ENCODE assay signal across 8 mouse cellular contexts in genomic region chr4:111687613-111688012, GRCm38 (mm10). TPM values are rescaled to one million over a fixed set of nuclear protein-coding genes. Genes with fewer than 3 reads are reported as not detected.
DNase-seq lines count a peak whose midpoint lies in the region; ATAC-seq and TF ChIP-seq lines count a peak whose summit lies in the region.

No protein-coding gene starts in this region.

- peak; percentile 52 for TF ChIP-seq CTCF in cerebellum, adult 2 months (IDR thresholded peaks at IDR 0.05; ENCODE audit: borderline replicate concordance, insufficient read depth, low read depth, low read length)

- peak overlapping the region; percentile 15 for H3K4me2 ChIP-seq in hindbrain, embryonic 13.5 days

- no peak for TF ChIP-seq POLR2A in cerebellum, adult 2 months (IDR thresholded peaks at IDR 0.05; ENCODE audit: borderline replicate concordance, insufficient read depth, low read length)

- H3K36me3 ChIP-seq in ES-E14 (ENCODE audit: control insufficient read depth, insufficient read depth, low read length, poor library complexity, severe bottlenecking) = no peaks in the 10 kb centered on the region
- no peaks in the 10 kb centered on the region for H3K36me3 ChIP-seq in hindbrain, embryonic 13.5 days

- no peak overlapping the region for H3K27ac ChIP-seq in ES-E14 (ENCODE audit: insufficient read depth, low read depth, low read length, poor library complexity, severe bottlenecking)
- no peak overlapping the region for H3K27ac ChIP-seq in cerebellum, adult 2 months (ENCODE audit: insufficient read depth, low read length)
- no peak overlapping the region for H3K27ac ChIP-seq in hindbrain, embryonic 13.5 days

- no peaks in the 10 kb centered on the region for H3K9me3 ChIP-seq in ES-E14 (ENCODE audit: control insufficient read depth, insufficient read depth, low read depth, low read length)
- H3K9me3 ChIP-seq in hindbrain, embryonic 13.5 days = no peaks in the 10 kb centered on the region

- 17% methylated on average over 6 of the region's 6 CpGs for WGBS in cerebellum, adult 2 months
- 16% methylated on average over 6 of the region's 6 CpGs for WGBS in hindbrain, embryonic 13.5 days

- peaks cover 5 to 6% of the 10 kb centered on the region in 2 experiments; a peak in 2 of 4 replicates for H3K4me1 ChIP-seq in ES-E14 (ENCODE audit: control insufficient read depth in 2 of 2, insufficient read depth in 2 of 2, low read length in 2 of 2, poor library complexity in 1 of 2)
- no peaks in the 10 kb centered on the region for H3K4me1 ChIP-seq in cerebellum, adult 2 months (ENCODE audit: control insufficient read depth, insufficient read depth, low read length)
- peaks cover 21% of the 10 kb centered on the region for H3K4me1 ChIP-seq in hindbrain, embryonic 13.5 days (replicated peaks)

- in situ Hi-C loops in ES-E14 (cut with MboI; ENCODE audit: low sequenced_read_pairs in 2 of 2, unreplicated experiment in 2 of 2) = no loop called here

- no peak overlapping the region for H3K9ac ChIP-seq in ES-E14 (ENCODE audit: insufficient read depth, low read depth, low read length, poor library complexity, severe bottlenecking)
- no peak overlapping the region for H3K9ac ChIP-seq in hindbrain, embryonic 13.5 days

- peak; percentile 77 for DNase-seq in ES-E14 (ENCODE audit: low read depth, low spot score)
- DNase-seq in cerebellum, adult 2 months = peak; percentile 33 to 50
- peak; percentile 31 to 73 for DNase-seq in frontal cortex, postnatal 14 days (ENCODE audit: low spot score in 2 of 2)
- DNase-seq in layer of hippocampus, postnatal 25 days (ENCODE audit: extremely low spot score in 1 of 2, low spot score in 1 of 2) = peak; percentile 63 to 94
- DNase-seq in lung, postnatal 25 days (ENCODE audit: low spot score) = peak; percentile 73
- DNase-seq in retina, adult 2 months (ENCODE audit: low read depth, low spot score) = peak; percentile 36
- peak; percentile 67 to 75 for DNase-seq in thymus, postnatal 36 days

- no peak overlapping the region for H3K4me3 ChIP-seq in ES-E14 (ENCODE audit: insufficient read depth in 1 of 2, low read depth in 1 of 2, low read length in 2 of 2, poor library complexity in 1 of 2, severe bottlenecking in 1 of 2)
- H3K4me3 ChIP-seq in cerebellum, adult 2 months (replicated peaks; ENCODE audit: insufficient read depth, low read depth, low read length) = no peak overlapping the region
- H3K4me3 ChIP-seq in hindbrain, embryonic 13.5 days = no peak overlapping the region

- no peak for ATAC-seq in hindbrain, embryonic 13.5 days (ENCODE audit: low FRiP score)

- H3K27me3 ChIP-seq in cerebellum, adult 2 months (ENCODE audit: control insufficient read depth, insufficient read depth, low read length) = no peaks in the 10 kb centered on the region
- 0 out of 2 replicates have a peak, but pooled peaks cover 3% of the 10 kb centered on the region for H3K27me3 ChIP-seq in hindbrain, embryonic 13.5 days

TF ChIP-seq in ES-E14, 5 proteins besides CTCF, POLR2A, EP300 and RAD21:
- TF ChIP-seq CHD2 (IDR thresholded peaks at IDR 0.05; ENCODE audit: low read depth, low read length) (no peak), ZC3H11A (IDR thresholded peaks at IDR 0.05; ENCODE audit: borderline replicate concordance, low read depth, low read length) (peak; percentile 50; the same call in 1 of the 2 replicates)

RNA-seq across cellular contexts. Expression of gene Spata6, which starts 32.2 kb away (rescaled TPM):
- 8.1 and 9.0 TPM in 2 replicates for total RNA-seq in ES-E14 (2012; rRNA removed)
- 6.9 and 8.2 TPM in 2 replicates for polyA plus RNA-seq in cerebellum, adult 2 months (2012; rRNA removed)
- 16.8 and 20.6 TPM in 2 replicates for polyA plus RNA-seq in hindbrain, embryonic 13.5 days (2015; fragmentation: Nextera tagmentation; extraction: Ambion mirVana)
- total RNA-seq in layer of hippocampus, postnatal 25 days (2021) = 1 to 10 TPM; 3.6 to 4.6 TPM
